Comparison of ENCODE assay signal across 10 mouse cellular contexts in the genomic region with DNA sequence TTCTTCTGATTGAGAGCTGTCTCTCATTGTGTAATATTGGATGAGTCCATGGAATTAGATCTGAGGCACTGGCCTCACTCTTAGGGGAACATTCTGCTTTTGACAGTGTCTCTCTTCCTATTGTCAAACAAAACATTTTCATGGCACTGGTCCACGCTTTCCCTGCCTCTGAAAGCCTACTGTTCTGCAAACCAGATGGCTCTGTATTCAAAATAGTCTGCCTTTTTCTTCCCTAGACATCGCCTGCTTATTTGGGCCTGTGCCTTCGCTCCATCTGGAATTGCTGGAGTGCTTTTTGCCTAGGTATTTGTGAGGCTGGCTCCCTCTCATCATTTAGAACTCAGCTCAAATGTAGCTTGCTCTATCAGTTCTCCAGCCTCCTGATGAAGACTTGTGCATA. TPM values are rescaled to one million over a fixed set of nuclear protein-coding genes. Genes with fewer than 3 reads are reported as not detected.
DNase-seq lines count a peak whose midpoint lies in the region; ATAC-seq lines count a peak whose summit lies in the region.
"Had no signal": no experiment of that assay in that cellular context is flagged by ENCODE, and none has a peak within 500 bp of the region (broad histone marks: within the 10 kb centered on the region; RNA-seq: fewer than 3 reads in every experiment).

No protein-coding gene starts in this region.

- H3K36me3 ChIP-seq in hindbrain, embryonic 12.5 days = peaks cover 16% of the 10 kb centered on the region
- H3K36me3 ChIP-seq in hindbrain, embryonic 10.5 days = peaks cover 43% of the 10 kb centered on the region

- ATAC-seq in hindbrain, embryonic 12.5 days (ENCODE audit: low FRiP score) = no peak
- ATAC-seq in erythroblast, adult 5-6 weeks (replicated peaks; ENCODE audit: low FRiP score, poor library complexity, severe bottlenecking) = no peak
- ATAC-seq: intestine, embryonic 15.5 days had no signal

- intact Hi-C loops in gastrocnemius, postnatal 14 days (cut with DNase I; ENCODE audit: low total_unique reads) = no loop called here

- 69% methylated on average over 3 of the region's 3 CpGs for WGBS in hindbrain, embryonic 12.5 days
- 81% methylated on average over 3 of the region's 3 CpGs for WGBS in hindbrain, embryonic 10.5 days

- H3K27me3 ChIP-seq in hindbrain, embryonic 12.5 days = no peaks in the 10 kb centered on the region
- no peaks in the 10 kb centered on the region for H3K27me3 ChIP-seq in hindbrain, embryonic 10.5 days (ENCODE audit: insufficient read depth, poor library complexity, severe bottlenecking)
- H3K27me3 ChIP-seq: intestine, embryonic 15.5 days had no signal

- H3K27ac ChIP-seq in hindbrain, embryonic 12.5 days = peak overlapping the region; percentile 57; the same call in 1 of the 2 replicates
- no peak overlapping the region for H3K27ac ChIP-seq in hindbrain, embryonic 10.5 days
- H3K27ac ChIP-seq: intestine, embryonic 15.5 days had no signal

- H3K4me3 ChIP-seq in hindbrain, embryonic 12.5 days = no peak overlapping the region
- H3K4me3 ChIP-seq in hindbrain, embryonic 10.5 days = no peak overlapping the region
- H3K4me3 ChIP-seq: intestine, embryonic 15.5 days had no signal

- H3K9me3 ChIP-seq in hindbrain, embryonic 12.5 days (replicated peaks) = no peaks in the 10 kb centered on the region
- no peaks in the 10 kb centered on the region for H3K9me3 ChIP-seq in hindbrain, embryonic 10.5 days
- H3K9me3 ChIP-seq: intestine, embryonic 15.5 days had no signal

- H3K4me1 ChIP-seq in hindbrain, embryonic 12.5 days = peaks cover 24% of the 10 kb centered on the region
- H3K4me1 ChIP-seq in hindbrain, embryonic 10.5 days (replicated peaks) = peaks cover 30% of the 10 kb centered on the region

- no peak overlapping the region for H3K4me2 ChIP-seq in hindbrain, embryonic 12.5 days (replicated peaks)
- H3K4me2 ChIP-seq: intestine, embryonic 15.5 days had no signal

- H3K9ac ChIP-seq in hindbrain, embryonic 12.5 days = no peak overlapping the region
- H3K9ac ChIP-seq: intestine, embryonic 15.5 days had no signal

- DNase-seq in hindbrain, embryonic 10.5 days (ENCODE audit: low spot score) = no peak
- peak; percentile 85 for DNase-seq in cerebellum, adult 9-11 months
- DNase-seq in layer of hippocampus, adult 8-10 months (ENCODE audit: low spot score in 2 of 2) = peak; percentile 86 to 88
- DNase-seq in right cerebral cortex, adult 18-20 months = peak; percentile 88
- no peak for DNase-seq in gastrocnemius, postnatal 14 days
- DNase-seq in urinary bladder, postnatal 14 days (ENCODE audit: low spot score) = no peak
- DNase-seq: lung, postnatal 36 days had no signal

RNA-seq across cellular contexts. Expression of gene Ric8b, which starts 46.3 kb away (rescaled TPM):
- polyA plus RNA-seq in hindbrain, embryonic 12.5 days (2016; fragmentation: Nextera tagmentation; extraction: Ambion mirVana) = 42.4 and 44.9 TPM in 2 replicates
- 27.4 and 29.5 TPM in 2 replicates for polyA plus RNA-seq in hindbrain, embryonic 10.5 days (2016; fragmentation: Nextera tagmentation; extraction: Ambion mirVana)
- total RNA-seq in layer of hippocampus, adult 8-10 months (2022) = 10 to 100 TPM; 36.1 to 51.0 (median 45.1) TPM
- 1.9 and 3.3 TPM in 2 replicates for total RNA-seq in erythroblast, adult 5-6 weeks (2015; ENCODE audit: low replicate concordance)
- total RNA-seq in erythroblast, adult 5-6 weeks (2017; ENCODE audit: low replicate concordance) = 4.6 and 5.2 TPM in 2 replicates
- total RNA-seq in gastrocnemius, postnatal 14 days (2021) = 10 to 100 TPM; 34.5 to 35.0 TPM

Comparison
In these comparisons a context has a peak if more than half of its experiments do, and no peak if none do; other contexts are left out.
1. DNase-seq: peak in cerebellum, adult 9-11 months (single experiment), layer of hippocampus, adult 8-10 months (2 of 2) and right cerebral cortex, adult 18-20 months (single experiment); none in hindbrain, embryonic 10.5 days (single experiment), gastrocnemius, postnatal 14 days (single experiment) and urinary bladder, postnatal 14 days (single experiment).
2. RNA of gene Ric8b, which starts 46.3 kb away (total RNA-seq): 36.1 to 51.0 TPM in layer of hippocampus, adult 8-10 months and 34.5 to 35.0 TPM in gastrocnemius, postnatal 14 days; 1.9 to 5.2 TPM in erythroblast, adult 5-6 weeks; every median in the first group is over 4 times any median in the second.